ENCODE assay signal across 14 mouse cellular contexts in the genomic region with DNA sequence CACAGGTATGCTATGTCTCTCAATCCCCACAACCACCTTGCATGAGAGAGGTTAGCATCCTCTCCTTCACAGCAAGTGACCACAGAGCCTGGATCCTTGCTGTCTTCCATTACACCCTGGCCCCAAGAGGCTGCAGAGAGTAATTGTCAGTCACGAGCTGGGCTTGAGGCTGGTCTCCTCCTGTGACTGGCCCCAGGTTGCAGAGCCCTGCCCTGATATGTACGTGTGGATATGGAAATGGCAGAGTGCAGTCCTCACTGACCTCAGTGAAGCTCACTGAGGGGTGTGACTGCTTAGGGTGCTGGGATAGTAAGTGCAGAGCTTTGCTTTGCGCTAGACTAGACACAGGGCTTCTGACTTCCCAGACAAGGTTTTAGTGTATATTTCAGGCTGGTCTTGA.
"Had no signal": no experiment of that assay in that cellular context is flagged by ENCODE, and none has a peak within 500 bp of the region (broad histone marks: within the 10 kb centered on the region; RNA-seq: fewer than 3 reads in every experiment).

No protein-coding gene starts in this region.

- DNase-seq: kidney, adult 9 months; kidney, postnatal 36 days; liver; lung, adult 18-20 months; lung, postnatal 4 days; right cerebral cortex, adult 18-20 months; right cerebral cortex, postnatal 25 days; thymus, postnatal 4 days had no signal

- H3K27ac ChIP-seq: kidney, postnatal 0 days; layer of hippocampus, adult 2 months; limb, embryonic 12.5 days; liver, embryonic 14.5 days; neural tube, embryonic 15.5 days had no signal

- H3K9ac ChIP-seq: limb, embryonic 12.5 days; liver, embryonic 14.5 days; neural tube, embryonic 15.5 days had no signal

- H3K4me3 ChIP-seq: layer of hippocampus, adult 2 months; limb, embryonic 12.5 days; myocyte; neural tube, embryonic 15.5 days had no signal

- H3K27me3 ChIP-seq: limb, embryonic 12.5 days; neural tube, embryonic 15.5 days had no signal

- H3K4me2 ChIP-seq: limb, embryonic 12.5 days; neural tube, embryonic 15.5 days had no signal

- H3K9me3 ChIP-seq: limb, embryonic 12.5 days; neural tube, embryonic 15.5 days had no signal
